Mouse (Mus musculus) layer of hippocampus, postnatal 25 days (tissue): Measurements from ENCODE around the gene Adamts9. TPM values are rescaled to one million over a fixed set of nuclear protein-coding genes. Genes with fewer than 3 reads are reported as not detected.

Source experiments
- DNase-seq, 2 experiments: peaks; one replicate each; pipeline ENCODE4 v3.0.0; 2022; ENCODE audit warnings: mixed read lengths in 2 of 2, low spot score in 1 of 2; ENCODE audit errors: extremely low spot score in 1 of 2
- total RNA-seq, 2 experiments: library from RNA; stranded (reverse); gene quantifications; 2 replicates each; pipeline ENCODE4 v1.2.3; 2021

Adamts9 gene
- total RNA-seq, 2 experiments from 2014 or later, result 6.9 to 7.7 TPM

GRCm38 (mm10) chr6:92816311-92816751 lies 127.0 kb downstream of the Adamts9 start, which contains the start of gene A730049H05Rik:
A730049H05Rik (plus strand) TSS chr6:92816478.
- DNase-seq, result no peak

- DNase-seq, result no peak
Observed at GRCm38 (mm10) chr6:92812702-92813370, 130.5 kb downstream of the Adamts9 start.

GRCm38 (mm10) chr6:92811566-92811965 lies 131.7 kb downstream of the Adamts9 start:
- DNase-seq, result no peak

GRCm38 (mm10) chr6:92810628-92811027 lies 132.7 kb downstream of the Adamts9 start:
- DNase-seq, result no peak

GRCm38 (mm10) chr6:92809818-92810217 lies 133.5 kb downstream of the Adamts9 start:
- DNase-seq, result no peak

- DNase-seq, result no peak
Observed at GRCm38 (mm10) chr6:92804254-92804971, 138.9 kb downstream of the Adamts9 start.

- DNase-seq, result no peak
Observed at GRCm38 (mm10) chr6:92803213-92803612, 140.1 kb downstream of the Adamts9 start.

GRCm38 (mm10) chr6:92802421-92802820 lies 140.9 kb downstream of the Adamts9 start:
- DNase-seq, result no peak

GRCm38 (mm10) chr6:92801462-92801861 lies 141.8 kb downstream of the Adamts9 start:
- DNase-seq, result no peak

GRCm38 (mm10) chr6:92793804-92794203 lies 149.5 kb downstream of the Adamts9 start:
- no peak for DNase-seq

GRCm38 (mm10) chr6:92787376-92787712 lies 155.9 kb downstream of the Adamts9 start:
- DNase-seq, result peak; percentile 92 to 98

- DNase-seq, result no peak
Observed at GRCm38 (mm10) chr6:92786701-92787375, 156.5 kb downstream of the Adamts9 start.

- DNase-seq, result peak; percentile 62 to 86
Observed at GRCm38 (mm10) chr6:92784782-92785181, 158.5 kb downstream of the Adamts9 start.

- no peak for DNase-seq
Observed at GRCm38 (mm10) chr6:92781446-92781845, 161.8 kb downstream of the Adamts9 start.

GRCm38 (mm10) chr6:92779935-92780205 lies 163.4 kb downstream of the Adamts9 start:
- DNase-seq, result no peak

- no peak for DNase-seq
Observed at GRCm38 (mm10) chr6:92779140-92779934, 164.0 kb downstream of the Adamts9 start.

GRCm38 (mm10) chr6:92776356-92776755 lies 166.9 kb downstream of the Adamts9 start:
- DNase-seq, result peak in 1 of 2 experiments; percentile 13

- DNase-seq, result no peak
Observed at GRCm38 (mm10) chr6:92762372-92762771, 180.9 kb downstream of the Adamts9 start.

GRCm38 (mm10) chr6:92759616-92760015 lies 183.7 kb downstream of the Adamts9 start:
- DNase-seq, result no peak

GRCm38 (mm10) chr6:92755826-92756225 lies 187.5 kb downstream of the Adamts9 start:
- DNase-seq, result no peak

GRCm38 (mm10) chr6:92752737-92753136 lies 190.6 kb downstream of the Adamts9 start:
- no peak for DNase-seq
